Mouse (Mus musculus): Measurements from ENCODE around the gene Neurl2. TPM values are rescaled to one million over a fixed set of nuclear protein-coding genes. Genes with fewer than 3 reads are reported as not detected.
"Not testable (repeated sequence)": the region's sequence is repeated elsewhere in the genome, so short reads cannot be mapped to it uniquely, and the experiment has no call there.

Neurl2 gene
- polyA plus RNA-seq, 1 experiment from 2014 or later, result 4.6 TPM

DNA sequence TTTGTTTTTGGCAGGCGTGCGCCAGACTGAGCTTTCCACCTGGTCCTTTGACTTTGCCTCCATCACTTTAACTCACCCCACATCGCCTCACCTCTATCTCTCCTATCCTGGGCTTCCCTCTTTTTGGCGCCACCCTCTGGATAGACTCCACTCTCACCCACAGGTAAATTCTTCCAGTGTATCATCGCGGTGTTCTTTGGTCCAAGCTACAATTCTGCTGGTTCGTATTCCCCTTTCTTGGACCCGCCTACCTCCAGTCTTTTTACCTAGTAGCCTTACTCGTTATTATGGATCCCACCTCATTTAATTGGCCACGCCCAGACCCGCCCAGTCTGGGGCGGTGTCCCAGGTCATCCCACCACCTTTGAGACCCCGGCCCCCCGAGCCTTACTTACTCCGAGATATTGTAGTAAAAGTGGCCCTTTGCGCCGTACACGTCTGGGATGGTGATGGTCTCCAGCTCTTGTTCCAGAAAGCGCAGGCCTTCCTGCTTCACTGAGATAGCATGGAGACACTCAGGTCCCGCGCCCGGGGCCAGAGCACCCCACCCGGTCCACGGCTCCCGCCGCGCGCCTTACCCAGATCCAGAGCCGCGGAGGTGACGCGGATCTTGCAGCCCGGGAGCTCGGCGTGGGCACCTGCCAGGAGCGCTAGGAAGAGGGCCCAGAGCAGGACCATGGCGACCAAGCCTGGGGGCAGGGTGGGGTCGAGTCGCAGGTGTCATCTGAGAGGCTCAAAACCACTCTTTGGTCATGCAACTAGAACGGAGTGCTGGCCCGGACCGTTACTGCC lies 23.2 kb upstream of the Neurl2 start:
- H3K36me3 ChIP-seq (replicated peaks), result no peaks in the 10 kb centered on the region
- peak overlapping the region; percentile 55 for H3K9ac ChIP-seq
- 1% methylated on average over 42 of the region's 42 CpGs for WGBS
- peaks cover 29% of the 10 kb centered on the region for H3K4me1 ChIP-seq
- peak overlapping the region; percentile 51 for H3K4me3 ChIP-seq (replicated peaks)
- H3K27ac ChIP-seq, result no peak overlapping the region
- H3K4me2 ChIP-seq, result peak overlapping the region; percentile 93
- no peaks in the 10 kb centered on the region for H3K9me3 ChIP-seq
- peaks cover 67% of the 10 kb centered on the region for H3K27me3 ChIP-seq
- peak; percentile 40; the same call in 1 of the 2 replicates for ATAC-seq (ENCODE audit: low FRiP score)

DNA sequence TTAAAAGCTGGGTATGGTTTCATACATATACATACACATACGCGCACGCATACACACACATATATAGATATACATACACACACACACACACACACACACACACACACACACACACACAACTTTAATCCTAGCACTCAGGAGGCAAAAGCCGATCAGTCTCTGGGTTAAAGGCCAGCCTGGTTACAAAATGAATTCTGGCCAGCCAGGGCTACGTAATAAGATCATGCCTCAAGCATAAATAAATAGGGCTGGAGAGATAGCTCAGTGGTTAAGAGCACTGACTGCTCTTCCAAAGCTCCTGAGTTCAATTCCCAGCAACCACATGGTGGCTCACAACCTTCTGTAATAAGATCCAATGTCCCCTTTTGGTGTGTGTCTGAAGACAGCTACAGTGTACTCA lies 22.3 kb upstream of the Neurl2 start:
- H3K4me1 ChIP-seq, result peaks cover 29% of the 10 kb centered on the region
- not testable (repeated sequence) for H3K27ac ChIP-seq; H3K9ac ChIP-seq; H3K9me3 ChIP-seq; ATAC-seq (ENCODE audit: low FRiP score); H3K4me3 ChIP-seq (replicated peaks); H3K36me3 ChIP-seq (replicated peaks)
- peaks cover 60% of the 10 kb centered on the region for H3K27me3 ChIP-seq
- 0 out of 2 replicates have a peak overlapping the region, but pooled peaks have one; percentile 93 for H3K4me2 ChIP-seq
- WGBS, result 79% methylated on average over 5 of the region's 5 CpGs

DNA sequence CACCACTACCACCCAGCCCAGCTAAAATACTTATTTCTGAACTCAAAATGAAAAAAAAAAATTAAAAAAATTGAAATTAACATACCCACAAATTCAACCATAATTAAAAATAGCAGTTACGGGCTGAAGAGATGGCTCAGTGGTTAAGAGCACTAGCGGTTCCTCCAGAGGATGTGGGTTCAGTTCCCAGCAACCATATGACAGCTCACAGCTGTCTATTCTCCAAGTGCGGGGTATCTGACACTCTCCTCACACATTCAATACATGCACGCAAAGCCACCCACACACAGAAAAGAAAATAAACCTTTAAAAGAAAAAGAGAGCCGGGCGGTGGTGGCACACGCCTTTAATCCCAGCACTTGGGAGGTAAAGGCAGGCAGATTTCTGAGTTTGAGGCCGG lies 16.8 kb upstream of the Neurl2 start:
- Histone ChIP-seq H3K4me2 (no peak overlapping the region), H3K9ac (no peak overlapping the region), H3K27ac (no peak overlapping the region), H3K36me3 (replicated peaks) (0 out of 2 replicates have a peak, but pooled peaks cover 6% of the 10 kb centered on the region), H3K4me1 (no peaks in the 10 kb centered on the region), H3K4me3 (replicated peaks) (no peak overlapping the region), H3K27me3 (peaks cover 11% of the 10 kb centered on the region), H3K9me3 (no peaks in the 10 kb centered on the region)
- ATAC-seq (ENCODE audit: low FRiP score), result no peak
- WGBS, result 93% methylated on average over 8 of the region's 8 CpGs

DNA sequence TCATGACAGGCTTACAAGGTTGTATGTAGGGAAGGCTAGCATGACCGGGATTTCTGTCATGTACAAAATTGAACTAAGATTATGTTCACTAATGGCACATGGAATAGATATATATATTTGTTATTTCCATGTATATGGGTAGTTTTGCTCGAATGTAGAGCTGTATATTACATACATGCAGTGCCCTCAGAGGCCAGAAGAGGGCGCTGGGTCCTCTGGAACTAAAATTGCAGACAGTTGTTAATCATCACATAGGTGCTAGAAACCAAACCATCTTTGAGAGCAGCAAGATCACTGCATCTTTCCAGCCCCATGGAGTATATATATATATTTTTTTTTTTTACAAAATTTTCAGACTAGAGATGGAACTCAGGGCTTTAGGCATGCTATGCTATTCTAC lies 12.5 kb upstream of the Neurl2 start:
- H3K27ac ChIP-seq, result no peak overlapping the region
- no peak for ATAC-seq (ENCODE audit: low FRiP score)

DNA sequence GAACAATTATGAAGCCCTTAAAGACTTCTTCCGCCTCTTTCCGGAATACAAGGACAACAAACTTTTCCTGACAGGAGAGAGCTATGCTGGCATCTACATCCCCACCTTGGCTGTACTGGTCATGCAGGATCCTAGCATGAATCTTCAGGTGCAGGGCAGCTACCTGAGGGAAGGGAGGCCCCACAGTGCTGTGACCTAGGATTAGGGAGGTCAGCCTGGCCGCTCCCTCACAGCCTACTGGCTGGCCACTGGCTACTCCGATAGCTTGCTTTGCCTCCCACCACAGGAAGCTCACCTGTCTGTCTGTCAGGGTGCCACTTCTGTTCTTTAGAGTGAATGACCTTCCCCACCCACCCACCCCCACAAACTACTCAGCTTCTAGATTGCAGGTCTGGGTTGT lies 1.9 kb upstream of the Neurl2 start:
- no peaks in the 10 kb centered on the region for H3K9me3 ChIP-seq
- no peak overlapping the region for H3K4me3 ChIP-seq (replicated peaks)
- WGBS, result 94% methylated on average over 4 of the region's 4 CpGs
- no peak overlapping the region for H3K9ac ChIP-seq
- no peaks in the 10 kb centered on the region for H3K27me3 ChIP-seq
- ATAC-seq (ENCODE audit: low FRiP score), result no peak
- peaks cover 26% of the 10 kb centered on the region for H3K4me1 ChIP-seq
- H3K27ac ChIP-seq, result no peak overlapping the region
- peaks cover 34% of the 10 kb centered on the region for H3K36me3 ChIP-seq (replicated peaks)
- peak overlapping the region; percentile 100; the same call in 1 of the 2 replicates for H3K4me2 ChIP-seq

More for the DNA sequence above, 12.5 kb upstream of the Neurl2 start:
- H3K36me3 ChIP-seq (replicated peaks), result 0 out of 2 replicates have a peak, but pooled peaks cover 6% of the 10 kb centered on the region
- H3K4me2 ChIP-seq, result no peak overlapping the region
- H3K9ac ChIP-seq, result no peak overlapping the region
- 49% methylated on average over 3 of the region's 3 CpGs for WGBS
- no peaks in the 10 kb centered on the region for H3K9me3 ChIP-seq
- no peak overlapping the region for H3K4me3 ChIP-seq (replicated peaks)
- no peaks in the 10 kb centered on the region for H3K27me3 ChIP-seq
- no peaks in the 10 kb centered on the region for H3K4me1 ChIP-seq

DNA sequence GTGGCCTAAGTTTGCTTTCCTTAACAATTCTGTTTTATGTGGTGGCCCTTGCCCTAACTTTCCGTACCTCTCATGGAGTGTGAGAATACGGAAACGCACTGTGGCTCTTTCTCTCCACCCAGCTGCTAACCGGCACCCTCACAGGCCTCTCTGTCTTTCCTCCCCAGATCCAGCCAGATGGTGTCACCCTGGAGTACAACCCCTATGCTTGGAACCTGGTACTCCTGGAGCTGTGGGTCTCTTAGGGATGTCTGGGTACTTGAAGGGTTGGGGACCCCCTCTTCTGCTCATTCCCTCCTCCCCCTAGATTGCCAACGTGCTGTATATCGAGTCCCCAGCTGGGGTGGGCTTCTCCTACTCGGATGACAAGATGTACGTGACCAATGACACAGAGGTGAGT lies 1.3 kb upstream of the Neurl2 start:
- Histone ChIP-seq H3K9ac (peak overlapping the region; percentile 78), H3K9me3 (no peaks in the 10 kb centered on the region), H3K27me3 (no peaks in the 10 kb centered on the region), H3K4me2 (peak overlapping the region; percentile 100), H3K4me3 (replicated peaks) (peak overlapping the region; percentile 77), H3K27ac (no peak overlapping the region), H3K4me1 (peaks cover 26% of the 10 kb centered on the region), H3K36me3 (replicated peaks) (peaks cover 28% of the 10 kb centered on the region)
- 42% methylated on average over 8 of the region's 8 CpGs for WGBS
- ATAC-seq (ENCODE audit: low FRiP score), result no peak

DNA sequence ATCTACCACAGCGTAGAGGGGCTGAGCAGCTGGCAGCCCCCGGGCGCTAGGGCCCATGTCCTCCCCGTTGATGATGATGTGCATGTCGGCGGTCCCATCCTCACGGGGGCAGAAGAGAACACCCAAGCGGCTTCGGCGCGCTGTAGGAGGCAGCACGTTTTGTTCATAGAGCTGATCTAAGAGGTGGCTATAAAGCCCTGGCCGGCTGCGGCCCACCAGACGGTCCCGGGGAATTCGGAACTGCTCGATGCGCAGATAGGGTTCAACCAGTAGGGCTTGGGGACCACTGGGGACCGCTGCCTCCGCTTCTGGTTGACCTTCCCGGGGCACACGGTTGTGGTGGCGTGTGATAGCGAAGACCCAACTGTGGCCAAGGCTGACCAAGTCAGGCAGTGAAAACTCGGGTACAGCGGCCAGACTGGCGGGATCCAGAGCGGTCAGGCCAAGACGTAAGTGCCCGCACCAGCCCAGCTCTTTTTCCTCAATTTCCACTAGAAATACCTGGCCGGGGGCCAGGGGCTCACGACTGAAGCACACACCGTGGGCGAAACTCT lies 431 bp downstream of the Neurl2 start, which contains the start of gene Ctsa:
TSS of gene Ctsa (plus strand) at position 126 of the 554 bp plus-strand sequence.
- peak within 1 kb of the TSS; percentile 78 for H3K9ac ChIP-seq
- H3K27ac ChIP-seq, result peak within 1 kb of the TSS; percentile 65
- no peaks in the 10 kb centered on the region for H3K27me3 ChIP-seq
- ATAC-seq (ENCODE audit: low FRiP score), result peak; percentile 64
- H3K9me3 ChIP-seq, result no peaks in the 10 kb centered on the region
- H3K4me1 ChIP-seq, result peaks cover 26% of the 10 kb centered on the region
- H3K4me3 ChIP-seq (replicated peaks), result peak within 1 kb of the TSS; percentile 77
- WGBS, result 2% methylated on average over 35 of the region's 35 CpGs
- peaks cover 17% of the 10 kb centered on the region for H3K36me3 ChIP-seq (replicated peaks)
- peak within 1 kb of the TSS; percentile 100 for H3K4me2 ChIP-seq

DNA sequence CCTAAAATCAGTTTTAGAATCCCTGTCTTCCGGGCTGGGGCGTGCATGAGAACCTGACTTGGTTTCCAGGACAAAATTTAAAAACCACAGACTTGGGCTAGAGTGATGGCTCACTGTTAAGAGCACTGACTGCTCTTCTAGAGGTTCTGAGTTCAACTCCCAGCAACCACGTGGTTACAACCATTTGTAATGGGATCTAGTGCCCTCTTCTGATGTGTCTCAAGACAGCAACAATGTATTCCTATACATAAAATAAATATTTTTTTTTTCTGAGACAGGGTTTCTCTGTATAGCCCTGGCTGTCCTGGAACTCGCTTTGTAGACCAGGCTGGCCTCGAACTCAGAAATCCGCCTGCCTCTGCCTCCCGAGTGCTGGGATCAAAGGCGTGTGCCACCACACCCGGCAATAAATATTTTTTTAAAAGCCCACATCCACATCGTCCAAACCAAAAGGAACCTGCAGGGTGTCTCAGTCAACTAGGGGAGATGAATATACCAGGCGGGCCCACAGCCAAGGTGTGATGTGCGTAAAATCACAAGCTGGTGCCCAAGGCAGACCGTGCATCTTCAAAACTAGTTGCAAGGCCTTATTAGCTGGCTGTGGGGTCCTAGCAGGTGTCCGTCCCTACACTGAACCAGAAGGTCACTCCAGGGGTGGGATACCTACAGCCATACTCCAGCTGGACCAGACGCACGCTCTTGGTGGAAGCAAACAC lies 1.1 kb downstream of the Neurl2 start:
- 66% methylated on average over 16 of the region's 16 CpGs for WGBS
- Histone ChIP-seq H3K4me1 (peaks cover 26% of the 10 kb centered on the region), H3K9ac (peak overlapping the region; percentile 78), H3K27ac (peak overlapping the region; percentile 65; the same call in 1 of the 2 replicates), H3K4me2 (peak overlapping the region; percentile 100), H3K9me3 (no peaks in the 10 kb centered on the region), H3K4me3 (replicated peaks) (peak overlapping the region; percentile 77), H3K36me3 (replicated peaks) (peaks cover 22% of the 10 kb centered on the region), H3K27me3 (no peaks in the 10 kb centered on the region)
- ATAC-seq (ENCODE audit: low FRiP score), result no peak

DNA sequence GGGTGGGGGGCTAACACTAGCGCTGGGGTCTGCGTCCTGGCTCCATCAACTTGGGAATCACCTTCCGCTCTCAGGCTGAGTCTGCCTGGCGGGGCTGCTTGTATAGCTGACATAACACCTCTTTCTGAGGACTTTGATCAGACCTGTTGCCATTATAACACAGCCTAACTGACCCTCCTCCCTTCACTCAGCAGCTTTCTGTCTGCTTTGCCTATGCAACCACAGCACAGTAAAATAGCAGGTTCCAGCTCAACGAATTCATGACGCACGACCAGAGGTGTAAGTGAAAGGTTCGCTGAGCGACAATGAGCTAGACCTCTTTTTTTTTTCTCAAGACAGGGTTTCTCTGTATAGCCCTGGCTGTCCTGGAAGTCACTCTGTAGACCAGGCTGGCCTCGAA lies 2.2 kb downstream of the Neurl2 start:
- ATAC-seq (ENCODE audit: low FRiP score), result no peak
- peaks cover 28% of the 10 kb centered on the region for H3K36me3 ChIP-seq (replicated peaks)
- no peaks in the 10 kb centered on the region for H3K27me3 ChIP-seq
- H3K4me2 ChIP-seq, result no peak overlapping the region
- WGBS, result 90% methylated on average over 10 of the region's 10 CpGs
- H3K4me3 ChIP-seq (replicated peaks), result no peak overlapping the region
- no peaks in the 10 kb centered on the region for H3K9me3 ChIP-seq
- H3K4me1 ChIP-seq, result peaks cover 26% of the 10 kb centered on the region
- no peak overlapping the region for H3K27ac ChIP-seq
- H3K9ac ChIP-seq, result no peak overlapping the region

DNA sequence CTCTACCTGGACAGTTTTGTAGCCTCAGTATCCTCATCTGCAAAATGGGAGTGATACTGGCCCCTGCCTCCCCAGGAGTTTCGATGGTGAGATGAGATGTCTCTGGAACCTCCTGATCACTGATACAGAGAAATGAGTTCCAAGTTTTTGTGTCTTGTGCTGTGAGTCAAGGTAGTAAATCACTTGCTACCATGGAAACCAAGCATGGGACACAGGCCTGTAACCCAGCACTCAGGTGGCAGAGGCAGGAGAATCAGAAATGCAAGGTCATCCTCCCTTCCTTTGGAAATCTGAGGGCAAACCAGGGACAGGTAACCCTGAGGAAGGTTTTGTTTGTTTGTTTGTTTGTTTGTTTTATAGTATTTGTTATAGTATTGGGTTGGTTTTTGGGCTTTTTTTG lies 4.2 kb downstream of the Neurl2 start:
- Histone ChIP-seq H3K4me3 (replicated peaks) (no peak overlapping the region), H3K4me2 (no peak overlapping the region), H3K9ac (no peak overlapping the region), H3K9me3 (no peaks in the 10 kb centered on the region), H3K4me1 (peaks cover 16% of the 10 kb centered on the region), H3K36me3 (replicated peaks) (peaks cover 39% of the 10 kb centered on the region), H3K27ac (no peak overlapping the region), H3K27me3 (no peaks in the 10 kb centered on the region)
- 95% methylated on average over 1 of the region's 1 CpGs for WGBS
- no peak for ATAC-seq (ENCODE audit: low FRiP score)

DNA sequence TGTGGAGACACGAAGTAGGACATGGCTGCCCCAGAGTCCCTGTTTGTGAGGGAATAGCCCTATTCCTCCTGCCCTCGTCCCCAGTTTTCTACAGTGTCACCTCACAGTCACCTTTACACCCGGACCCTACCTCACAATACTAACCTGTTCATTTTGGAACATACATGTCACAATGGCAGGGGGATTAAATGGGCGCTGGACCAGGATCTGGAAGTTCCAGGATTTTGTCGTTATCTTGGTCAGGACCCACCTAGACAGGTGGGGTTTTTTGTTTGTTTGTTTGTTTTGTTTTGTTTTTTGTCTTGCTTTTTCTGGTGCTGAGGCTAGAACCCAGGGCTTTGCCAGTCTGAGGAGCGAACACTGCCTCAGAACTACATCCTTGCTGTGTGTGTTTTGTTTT lies 4.8 kb downstream of the Neurl2 start, which contains the start of gene Spata25:
TSS of gene Spata25 (minus strand) at position 101 of the 400 bp plus-strand sequence.
- Histone ChIP-seq H3K4me1 (peaks cover 19% of the 10 kb centered on the region), H3K4me3 (replicated peaks) (no peak within 1 kb of the TSS), H3K9ac (no peak within 1 kb of the TSS), H3K27me3 (no peaks in the 10 kb centered on the region), H3K9me3 (no peaks in the 10 kb centered on the region), H3K4me2 (no peak within 1 kb of the TSS), H3K36me3 (replicated peaks) (peaks cover 39% of the 10 kb centered on the region), H3K27ac (no peak within 1 kb of the TSS)
- WGBS, result 87% methylated on average over 6 of the region's 6 CpGs
- ATAC-seq (ENCODE audit: low FRiP score), result no peak

DNA sequence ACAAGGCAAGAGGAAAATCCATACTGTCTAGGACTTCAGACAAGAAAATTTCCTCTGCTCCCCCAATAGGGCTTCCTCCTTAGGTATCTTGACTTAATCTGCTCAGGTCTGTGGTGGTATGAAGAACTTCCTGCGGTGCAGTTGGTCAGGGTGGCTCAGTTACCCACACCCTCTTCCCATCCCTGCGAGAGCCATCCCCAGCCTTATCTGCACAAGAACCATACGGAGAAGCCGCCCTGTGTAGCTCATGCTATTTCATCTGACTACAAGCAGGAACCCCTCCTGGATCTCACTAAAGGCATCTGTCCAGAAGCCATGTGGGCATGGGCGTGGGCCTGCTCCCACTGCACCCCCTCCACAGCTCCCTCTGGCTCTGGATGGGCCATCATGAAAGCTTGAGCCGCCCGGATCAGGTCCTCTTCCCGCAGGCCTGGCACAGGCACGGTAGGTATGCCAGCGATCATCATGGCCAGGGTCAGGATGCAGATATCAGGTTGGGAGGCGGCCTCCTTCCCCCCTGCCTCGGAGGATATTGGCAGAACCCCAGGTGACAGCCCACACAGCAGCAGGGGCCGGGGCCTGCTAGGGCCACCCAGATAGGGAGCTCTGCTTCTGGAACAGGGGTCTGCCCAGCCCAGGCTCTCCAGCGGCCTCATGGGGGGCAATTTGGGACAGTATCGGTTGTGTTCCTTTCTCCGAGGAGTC lies 6.0 kb downstream of the Neurl2 start:
- Histone ChIP-seq H3K9ac (no peak overlapping the region), H3K9me3 (no peaks in the 10 kb centered on the region), H3K27me3 (no peaks in the 10 kb centered on the region), H3K36me3 (replicated peaks) (peaks cover 39% of the 10 kb centered on the region), H3K4me1 (peaks cover 13% of the 10 kb centered on the region), H3K4me3 (replicated peaks) (no peak overlapping the region), H3K27ac (no peak overlapping the region), H3K4me2 (no peak overlapping the region)
- WGBS, result 89% methylated on average over 16 of the region's 16 CpGs
- ATAC-seq (ENCODE audit: low FRiP score), result no peak

Data from forebrain, embryonic 12.5 days (tissue).